Mouse (Mus musculus) cortical plate, adult 2 months (tissue): ENCODE data around the gene Cntf.

Source experiments
- CTCF ChIP-seq: fragments of 200-500 bp; IDR thresholded peaks from 2 replicates; pipeline ENCODE4 v1.5.1; 2011; ENCODE audit warnings: mild to moderate bottlenecking, control low read depth, low read length; ENCODE audit not compliant: insufficient read depth; ENCODE audit errors: extremely low read depth
- POLR2A ChIP-seq: fragments of 200-500 bp; IDR thresholded peaks from 2 replicates; pipeline ENCODE4 v1.6.1; 2011; ENCODE audit warnings: mild to moderate bottlenecking, low read length, control low read depth; ENCODE audit not compliant: insufficient read depth; ENCODE audit errors: extremely low read depth

DNA sequence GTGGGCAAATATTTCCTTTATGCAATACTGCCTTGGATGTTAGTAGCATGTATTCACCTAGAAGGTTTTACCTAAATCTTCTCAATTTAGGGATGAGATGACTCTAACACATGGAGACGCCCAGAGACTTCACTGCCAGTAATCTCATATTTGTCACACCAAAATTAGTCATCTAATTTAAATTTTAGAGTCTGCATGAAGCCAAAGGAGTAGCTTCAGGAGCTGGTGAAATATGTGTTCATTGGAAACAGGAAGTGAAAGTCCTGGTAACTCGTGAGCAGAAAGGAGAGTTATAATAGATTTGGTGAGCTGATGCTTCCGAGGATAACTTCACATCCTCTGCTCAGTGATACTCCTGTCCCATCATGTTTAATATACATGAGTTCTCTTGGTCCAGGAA lies 35.6 kb upstream of the Cntf start:
- TF ChIP-seq POLR2A (no peak), CTCF (no peak)
